Mouse (Mus musculus): ENCODE measurements around the gene Rnf214.

Gene Rnf214

DNA sequence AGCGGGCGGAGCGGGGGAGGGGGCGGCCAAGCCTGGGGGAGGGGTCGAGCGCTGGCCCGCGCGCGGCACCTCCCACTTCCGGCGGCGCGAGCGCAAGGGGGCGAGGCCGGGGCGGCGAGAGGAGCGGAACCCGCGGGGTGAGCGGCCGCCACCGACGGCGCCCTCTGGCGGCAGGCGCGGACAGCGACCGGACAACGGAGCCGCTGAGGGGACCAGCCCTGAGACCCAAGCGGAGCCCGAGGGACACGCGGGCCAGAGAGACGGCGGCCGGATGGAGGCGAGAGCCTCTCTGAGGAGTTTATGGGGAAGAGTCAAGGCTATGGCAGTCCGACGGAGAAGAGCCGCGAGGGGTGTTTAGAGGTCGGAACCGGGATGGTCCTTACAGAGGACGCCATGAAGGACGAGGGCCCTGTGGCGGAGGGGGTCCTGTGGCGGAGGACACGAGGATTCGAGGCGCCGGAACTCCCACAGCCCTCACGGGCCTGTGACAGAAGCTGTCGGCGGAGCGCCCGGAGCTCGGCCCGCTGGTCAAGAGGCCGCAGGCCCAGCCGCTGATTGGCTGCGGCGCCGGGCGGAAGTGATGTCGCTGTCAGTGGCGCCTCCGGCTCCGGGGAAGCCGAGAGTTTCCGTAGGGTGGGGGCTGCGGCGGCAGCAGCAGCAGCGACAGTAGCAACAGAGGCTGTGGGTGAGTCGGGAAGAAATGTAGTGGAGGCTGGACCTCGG, at the start of gene Rnf214, which contains the start of gene Pcsk7:
Rnf214 (minus strand) TSS at position 557 of the 723 bp plus-strand sequence.
Pcsk7 (plus strand) TSS at position 143 of the 723 bp plus-strand sequence.
- DNase-seq = peak; percentile 94 to 98

DNA sequence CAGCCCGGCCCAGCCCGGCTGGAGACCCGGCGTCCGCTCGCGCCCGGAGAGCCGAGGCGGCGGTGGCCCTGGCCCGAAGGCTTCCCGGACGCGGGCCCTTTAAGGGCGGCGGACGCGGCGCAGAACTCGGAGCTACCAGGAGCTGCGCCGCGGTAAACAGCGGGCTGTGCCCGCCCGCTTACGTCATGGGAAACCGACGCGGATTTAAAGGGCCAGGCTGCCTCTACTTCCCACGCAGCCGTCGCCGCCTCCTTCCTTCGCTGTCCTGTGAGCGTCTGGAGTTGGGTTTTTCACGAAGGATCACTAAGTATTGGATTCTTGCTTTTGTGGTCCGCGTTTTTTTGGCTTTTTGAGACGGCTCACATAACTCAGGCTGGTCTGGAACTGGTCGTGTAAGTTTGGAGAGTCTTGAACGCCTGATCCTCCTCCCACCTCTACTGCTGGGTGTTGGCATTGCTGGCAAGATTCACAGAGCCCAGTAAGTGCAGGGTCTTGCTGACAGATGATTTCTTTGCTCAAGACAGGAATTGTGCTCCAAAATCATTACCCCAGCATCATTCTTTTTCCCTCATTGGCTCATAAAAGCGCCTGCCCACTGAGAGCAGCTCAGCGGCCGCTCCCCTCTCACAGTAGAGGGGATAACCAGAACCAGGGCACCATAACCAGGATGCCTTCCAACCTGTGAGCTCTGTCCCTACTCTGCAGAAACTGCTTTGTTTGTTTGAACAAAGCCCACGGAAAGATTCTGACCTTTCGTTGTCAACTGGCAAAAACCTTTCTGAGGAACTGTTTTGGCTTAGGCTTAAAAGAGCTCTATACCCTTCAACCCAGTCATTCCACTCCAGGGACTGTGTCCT, 48.6 kb upstream of the Rnf214 start, which contains the start of gene Sidt2:
Sidt2 (minus strand) TSS at position 152 of the 857 bp plus-strand sequence.
- DNase-seq = peak; percentile 91 to 95

- peak; percentile 66 to 85 for DNase-seq
Measured at GRCm38 (mm10) chr9:45954294-45955106, 47.8 kb upstream of the Rnf214 start.

- DNase-seq = peak in 1 of 2 experiments; percentile 49
Measured at GRCm38 (mm10) chr9:45953511-45954293, 47.0 kb upstream of the Rnf214 start.

GRCm38 (mm10) chr9:45952890-45953289, 46.2 kb upstream of the Rnf214 start:
- no peak for DNase-seq

- DNase-seq = no peak
Measured at GRCm38 (mm10) chr9:45952057-45952456, 45.3 kb upstream of the Rnf214 start.

DNA sequence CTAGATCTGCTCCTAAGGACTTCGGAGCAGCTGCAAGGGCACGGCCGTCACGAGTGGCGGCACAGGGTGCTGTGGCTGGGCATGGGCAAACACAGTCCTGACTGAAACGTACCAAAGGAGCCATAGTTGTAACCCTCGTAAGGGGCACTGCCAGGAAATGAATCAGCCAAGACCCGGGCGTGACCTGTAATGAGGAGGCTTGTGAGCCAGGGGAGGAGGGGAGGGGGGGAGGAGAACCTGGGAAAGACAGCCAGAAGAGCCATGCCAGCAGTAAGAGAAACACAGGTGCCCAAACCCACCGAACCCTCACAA, 40.1 kb upstream of the Rnf214 start:
- no peak for DNase-seq

GRCm38 (mm10) chr9:45946182-45946871, 39.6 kb upstream of the Rnf214 start:
- DNase-seq = peak in 1 of 2 experiments; percentile 33

- DNase-seq = peak in 1 of 2 experiments; percentile 29
Measured at GRCm38 (mm10) chr9:45945721-45946120, 39.0 kb upstream of the Rnf214 start.

DNA sequence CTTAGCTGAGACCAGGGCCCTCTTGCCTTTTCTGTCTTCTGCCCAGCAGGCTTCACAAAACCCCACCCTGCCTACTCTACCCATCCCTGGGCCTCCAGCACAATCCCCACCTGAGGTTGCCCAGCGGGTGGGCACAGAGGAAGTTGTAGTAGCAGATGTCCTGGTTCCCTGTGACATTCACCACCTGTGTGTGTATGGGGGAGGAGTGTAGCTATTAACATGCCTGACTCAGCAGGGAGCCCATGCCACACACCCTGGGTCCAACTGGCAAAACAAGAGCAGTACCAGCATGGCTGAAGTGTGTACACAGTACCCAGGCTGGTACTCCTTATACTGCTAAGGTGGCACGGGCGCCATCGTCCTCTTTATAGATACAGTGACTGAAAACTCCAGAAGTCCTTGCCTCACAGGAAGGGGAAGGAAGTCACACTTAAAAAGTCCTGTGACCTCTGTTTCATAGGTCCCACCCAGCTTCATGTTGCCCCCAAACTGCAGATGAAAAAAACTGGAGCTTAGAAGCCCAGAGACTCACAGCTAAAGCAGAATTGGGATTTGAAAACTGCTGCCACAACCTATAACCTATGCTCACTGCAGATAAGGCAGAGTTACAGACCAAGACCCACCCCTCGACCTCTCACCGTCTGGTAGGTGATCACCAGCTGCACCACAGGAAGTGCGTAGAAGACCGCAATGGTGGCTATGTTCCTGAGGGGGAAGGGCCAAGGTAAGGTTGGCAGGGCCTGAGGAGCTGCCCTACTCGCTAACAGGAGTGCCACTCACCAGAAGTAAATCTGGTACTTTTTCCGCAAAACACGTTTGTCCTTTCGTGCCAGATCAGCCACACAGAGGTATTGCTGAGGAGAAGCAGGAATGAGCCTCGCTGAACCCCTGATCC, 38.0 kb upstream of the Rnf214 start:
- DNase-seq = peak in 1 of 2 experiments; percentile 34

DNA sequence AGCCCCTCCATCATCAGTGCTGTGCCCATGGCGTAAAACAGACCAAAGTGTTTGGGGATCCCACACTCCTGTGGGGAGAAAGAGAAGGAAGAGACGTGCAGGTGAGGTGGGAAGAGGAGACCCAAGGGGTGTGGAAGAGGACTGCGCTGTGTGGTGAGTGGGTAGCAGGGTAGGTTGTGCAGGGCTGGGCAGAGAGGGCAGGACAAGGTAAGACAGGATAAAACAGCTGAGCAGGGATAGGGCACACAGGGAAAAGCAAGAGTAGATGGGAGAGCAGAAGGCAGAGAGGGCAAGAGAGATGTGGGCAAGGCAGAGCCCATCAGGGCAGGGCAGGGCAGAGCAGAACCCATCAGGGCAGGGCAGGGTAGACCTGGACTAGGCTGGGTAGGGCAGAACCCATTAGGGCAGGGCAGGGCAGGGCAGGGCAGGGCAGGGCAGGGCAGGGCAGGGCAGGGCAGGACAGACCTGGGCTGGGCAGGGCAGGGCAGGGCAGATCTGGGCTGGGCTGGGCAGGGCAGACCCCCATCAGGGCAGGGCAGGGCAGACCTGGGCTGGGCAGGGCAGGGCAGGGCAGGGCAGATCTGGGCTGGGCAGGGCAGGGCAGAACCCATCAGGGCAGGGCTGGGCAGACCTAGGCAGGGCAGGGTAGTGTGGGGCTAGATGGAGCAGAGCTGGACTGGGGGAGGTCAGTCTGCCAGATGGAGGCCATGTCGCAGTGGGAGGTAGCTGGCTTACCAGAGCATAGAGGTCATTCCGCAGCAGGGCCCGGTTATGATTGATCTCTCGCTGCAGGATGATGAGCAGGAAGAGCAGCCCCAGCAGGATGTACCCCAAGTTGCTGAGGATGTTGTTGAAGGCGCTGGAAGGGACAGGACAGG, 37.2 kb upstream of the Rnf214 start:
- DNase-seq = peak in 1 of 2 experiments; percentile 34

DNA sequence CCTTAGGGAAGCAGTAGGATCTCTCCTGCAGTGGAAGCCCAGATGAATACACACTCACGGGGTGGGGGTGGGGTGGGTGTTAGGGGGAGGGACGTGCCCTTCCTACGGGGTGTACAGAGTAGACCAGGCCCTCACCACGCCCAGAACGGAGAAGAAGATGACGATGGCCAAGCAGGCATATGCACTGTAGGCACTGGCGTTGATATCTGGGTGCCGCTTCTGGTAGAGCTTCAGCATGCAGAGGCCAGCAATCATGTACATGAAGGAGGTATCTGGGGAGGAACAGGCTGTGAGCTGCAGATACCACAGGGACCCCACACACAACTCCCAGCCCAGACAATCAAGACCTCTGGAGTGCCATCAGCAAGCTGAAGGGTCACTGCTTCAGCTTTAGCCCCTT, 36.2 kb upstream of the Rnf214 start:
- peak in 1 of 2 experiments; percentile 35 for DNase-seq

DNA sequence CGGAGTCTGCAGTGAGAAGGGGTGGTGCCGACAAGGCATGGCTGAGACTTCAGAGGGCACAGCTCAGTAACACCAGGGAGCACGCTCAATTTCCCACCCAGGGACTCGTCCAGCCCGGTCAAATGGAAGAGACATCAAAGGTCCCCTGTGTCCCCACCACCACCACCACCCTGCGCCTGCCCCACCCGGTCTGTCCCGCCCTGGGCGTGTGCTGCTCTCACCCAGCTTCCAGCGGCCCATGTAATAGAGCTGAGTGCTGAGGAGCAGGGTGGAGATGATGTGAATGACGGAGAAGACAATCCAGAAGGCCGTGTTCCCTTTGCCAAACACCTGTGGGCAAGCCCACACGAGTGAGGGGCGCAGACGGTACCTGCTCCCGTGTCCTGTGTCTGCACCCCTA, 35.8 kb upstream of the Rnf214 start:
- DNase-seq = peak in 1 of 2 experiments; percentile 33

DNA sequence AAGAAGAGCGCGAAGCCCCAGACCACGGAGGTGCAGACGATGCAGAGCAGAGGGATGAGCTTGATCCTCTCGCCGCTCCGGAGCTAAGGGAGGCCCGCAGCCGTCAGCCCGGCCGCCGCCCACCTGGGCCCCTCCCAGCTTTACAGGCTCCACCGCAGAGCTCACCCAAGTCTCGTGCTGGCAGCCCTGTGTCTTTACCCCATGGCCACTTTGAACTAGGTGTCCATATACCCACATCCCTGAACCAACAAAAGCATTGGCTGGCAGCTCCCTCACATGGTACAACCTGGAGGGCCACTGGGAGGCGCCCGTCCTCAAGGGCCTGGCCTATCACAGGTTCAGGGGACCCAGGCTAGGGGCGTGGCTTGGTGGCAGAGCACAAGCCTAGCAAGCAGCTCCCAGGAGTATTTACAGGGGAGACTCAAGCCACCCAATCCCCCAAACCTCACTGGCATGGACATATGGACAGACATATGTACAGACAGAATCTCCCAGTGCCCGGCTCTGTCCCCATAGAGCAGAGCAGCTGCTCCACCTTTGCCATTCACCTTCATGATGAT, 34.7 kb upstream of the Rnf214 start:
- peak; percentile 34 to 55 for DNase-seq

DNA sequence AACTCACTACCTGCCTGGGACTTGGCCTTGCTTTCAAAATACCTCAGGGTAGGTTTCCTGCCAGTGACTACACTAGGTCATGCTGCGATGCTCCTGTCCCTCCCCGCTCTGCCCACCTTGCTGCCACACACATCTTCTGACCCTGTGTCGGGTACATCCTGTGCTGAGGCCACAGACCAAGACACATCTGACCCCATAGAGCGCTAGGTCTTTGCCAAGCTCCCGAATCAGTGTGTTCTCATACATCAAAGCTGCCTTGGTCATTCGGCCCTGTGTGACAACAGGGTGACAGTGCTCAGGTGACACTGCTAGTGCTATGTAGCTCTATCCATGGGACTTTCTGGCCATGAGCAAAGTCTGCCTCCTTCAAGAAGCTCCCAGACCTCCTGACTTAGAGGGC, 33.1 kb upstream of the Rnf214 start:
- peak in 1 of 2 experiments; percentile 23 for DNase-seq

- peak in 1 of 2 experiments; percentile 37 for DNase-seq
Measured at GRCm38 (mm10) chr9:45938952-45939637, 32.4 kb upstream of the Rnf214 start.

DNA sequence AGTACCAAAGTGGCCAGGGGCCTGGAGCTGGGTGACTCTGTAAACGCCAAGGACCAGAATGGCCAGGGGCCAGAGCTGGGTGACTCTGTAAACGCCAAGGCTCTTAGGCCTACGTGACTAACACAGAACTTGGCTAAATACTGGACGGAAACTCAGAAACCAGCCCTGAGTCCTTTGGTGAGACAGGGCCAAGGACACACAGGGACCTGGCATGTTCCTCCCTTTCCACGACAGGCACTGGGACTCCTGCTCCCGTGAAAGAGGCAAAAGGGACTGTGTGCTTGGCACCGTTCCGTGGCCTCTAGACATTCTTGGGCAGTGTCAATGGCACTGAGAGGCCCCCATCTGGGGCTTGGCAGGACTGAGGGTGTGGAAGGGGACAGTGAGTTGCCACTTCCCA, 31.4 kb upstream of the Rnf214 start:
- peak; percentile 23 to 69 for DNase-seq

DNA sequence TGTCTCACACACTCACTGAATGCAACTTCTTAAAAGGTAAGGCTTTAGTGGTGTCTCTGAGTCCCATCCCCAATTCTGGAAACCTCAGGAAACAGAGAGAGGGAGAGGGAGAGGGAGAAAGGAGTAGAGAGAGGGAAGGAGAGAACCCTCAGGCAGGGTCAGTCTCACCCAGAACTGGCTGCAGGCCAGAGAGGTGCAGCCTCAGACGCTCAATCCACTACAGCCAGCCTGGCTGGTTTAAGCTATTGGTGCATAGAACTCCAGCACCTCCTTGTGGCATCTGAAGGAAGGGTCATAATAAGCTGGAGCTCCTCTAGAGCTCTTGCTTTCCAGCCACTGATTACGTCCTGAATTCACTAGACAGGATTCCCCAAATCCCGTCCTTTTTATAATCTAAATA, 30.2 kb upstream of the Rnf214 start:
- DNase-seq = peak; percentile 87 to 90

All from kidney, postnatal 25 days (tissue).